Mouse (Mus musculus): ENCODE results near the gene Mto1. TPM values are rescaled to one million over a fixed set of nuclear protein-coding genes. Genes with fewer than 3 reads are reported as not detected.

Gene Mto1
- polyA plus RNA-seq (2012; rRNA removed; ENCODE audit: low replicate concordance), result 6.1 and 22.4 TPM in 2 replicates

DNA sequence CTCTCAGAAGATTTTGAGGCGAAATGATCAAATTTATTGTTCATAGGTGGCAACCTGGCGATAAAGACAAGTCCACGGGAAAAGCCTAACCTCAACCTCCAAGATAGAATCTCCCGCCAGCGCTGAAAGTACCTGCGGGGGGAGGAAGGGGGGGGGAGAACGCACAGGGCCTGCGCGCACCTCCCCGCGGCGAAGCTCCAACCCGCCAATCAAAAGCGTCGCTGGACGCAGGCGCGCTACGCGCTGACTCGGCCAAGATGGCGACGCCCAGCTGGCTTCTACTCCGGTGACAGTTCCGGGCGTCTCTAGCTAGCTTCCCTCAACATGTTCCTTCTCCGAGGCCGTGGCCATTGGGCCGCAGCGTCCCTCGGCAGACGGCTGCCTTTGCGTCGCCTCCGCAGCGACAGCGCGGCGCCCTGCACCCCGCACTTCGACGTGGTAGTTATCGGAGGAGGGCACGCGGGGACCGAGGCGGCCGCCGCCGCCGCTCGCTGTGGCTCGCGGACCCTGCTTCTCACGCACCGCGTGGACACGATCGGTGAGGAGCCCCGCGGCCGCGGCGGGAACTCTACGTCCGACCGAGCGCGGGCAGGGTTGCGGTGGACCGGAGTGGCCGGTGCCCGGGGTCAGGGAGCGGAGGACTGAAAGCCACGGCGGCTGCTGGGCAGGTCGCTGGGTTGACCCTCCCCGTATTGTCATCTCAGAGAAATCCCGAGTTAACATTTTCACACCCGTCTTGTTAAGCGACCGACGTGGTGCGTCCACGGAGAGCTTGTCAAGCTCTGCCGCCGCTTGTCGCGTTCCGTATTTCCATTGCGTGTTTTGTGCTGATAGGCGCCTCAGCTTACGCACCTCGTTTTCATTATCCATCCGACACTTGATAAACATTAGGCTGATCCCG is at the start of gene Mto1, which contains the start of gene Gm17324:
Mto1 (plus strand) TSS at position 236 of the 901 bp plus-strand sequence.
Gm17324 (minus strand) TSS at position 814 of the 901 bp plus-strand sequence.

DNA sequence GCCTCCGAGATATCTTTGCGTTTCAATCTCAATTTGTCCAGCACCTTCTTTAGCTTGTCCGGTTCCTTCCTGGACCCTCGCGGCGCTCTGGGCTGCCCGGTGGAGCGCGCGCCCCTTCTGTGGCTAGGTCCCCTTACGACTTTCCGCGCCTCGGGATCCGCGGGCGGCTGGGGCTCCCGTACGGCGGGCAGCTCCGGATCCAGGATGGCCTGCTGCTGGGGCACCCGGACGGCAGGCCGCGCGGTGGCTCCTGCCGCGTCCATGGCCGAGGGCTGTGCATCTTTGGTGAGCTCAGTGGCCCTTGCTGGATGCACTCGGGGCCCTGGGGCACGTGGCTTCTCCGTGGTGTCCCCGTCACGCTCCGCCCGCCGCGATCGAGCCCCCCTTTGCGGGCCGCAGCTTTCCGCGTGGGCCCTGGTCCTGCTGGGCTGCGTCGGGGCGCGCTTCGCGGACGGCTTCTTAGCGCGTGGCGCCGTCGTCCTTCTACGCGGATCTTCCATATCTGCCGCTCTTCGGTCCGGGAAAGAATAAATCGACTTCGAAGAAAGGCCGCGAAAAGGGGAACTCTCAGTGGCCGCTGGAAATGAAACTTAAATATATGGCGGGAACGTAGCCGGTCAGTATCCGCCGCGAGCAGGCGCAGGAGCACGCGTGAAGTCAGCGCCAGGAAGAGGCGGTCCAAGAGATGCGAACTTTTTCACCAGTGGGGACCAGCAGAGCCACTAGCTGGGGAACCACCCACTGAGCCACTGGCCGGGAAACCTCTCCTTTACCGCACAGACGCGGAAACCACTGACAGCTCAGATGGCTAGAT is 5.2 kb upstream of the Mto1 start, which contains the start of gene Cgas:
Cgas (minus strand) TSS at position 659 of the 814 bp plus-strand sequence.

DNA sequence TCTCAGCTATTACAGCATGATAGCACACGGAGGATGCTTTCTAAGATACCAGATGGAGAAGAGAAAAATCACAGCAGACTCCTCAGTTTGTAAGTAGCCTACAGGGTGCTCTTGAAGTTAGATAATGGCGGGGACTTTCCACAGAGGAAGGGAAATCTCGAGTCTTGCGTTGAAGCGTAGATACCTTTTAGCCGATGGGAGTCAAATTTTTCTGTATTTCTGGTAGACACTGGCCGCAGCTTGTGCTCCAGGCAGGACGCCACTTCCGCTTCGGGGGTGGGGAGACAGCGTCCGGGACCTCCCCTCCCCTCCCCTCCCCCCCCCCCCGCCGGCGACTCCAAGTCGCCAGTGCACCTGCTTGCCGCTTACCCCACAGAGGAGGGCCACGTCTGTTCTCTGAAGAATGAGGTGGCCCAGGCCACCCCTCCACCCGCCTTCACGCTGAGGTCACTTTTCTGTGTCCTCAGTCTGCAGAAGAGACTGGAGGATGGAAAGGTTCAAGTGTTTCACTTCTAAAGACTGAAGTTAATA is 40.9 kb downstream of the Mto1 start, which contains the start of gene Eef1a1:
Eef1a1 (minus strand) TSS at position 262 of the 531 bp plus-strand sequence.

Other genes starting within 250 kb of the Mto1 start
- gene Gsta1, start 217.6 kb upstream of the Mto1 start, polyA plus RNA-seq (2012; rRNA removed; ENCODE audit: low replicate concordance), result 52.7 and 378 TPM in 2 replicates
- gene Gm3776, start 191.1 kb upstream of the Mto1 start, polyA plus RNA-seq (2012; rRNA removed; ENCODE audit: low replicate concordance), result 5.0 and 68.5 TPM in 2 replicates
- 1.2 TPM in 1 of 2 replicates, not detected in the other for gene Gm10639, start 158.3 kb upstream of the Mto1 start, polyA plus RNA-seq (2012; rRNA removed; ENCODE audit: low replicate concordance)
- gene Omt2a, start 133.4 kb upstream of the Mto1 start, polyA plus RNA-seq (2012; rRNA removed; ENCODE audit: low replicate concordance), result not detected in 2 replicates
- not detected in 2 replicates for gene Omt2b, start 120.6 kb upstream of the Mto1 start, polyA plus RNA-seq (2012; rRNA removed; ENCODE audit: low replicate concordance)
- gene Gsta2, start 92.4 kb upstream of the Mto1 start, polyA plus RNA-seq (2012; rRNA removed; ENCODE audit: low replicate concordance), result 0.57 and 0.98 TPM in 2 replicates
- not detected in 2 replicates for gene Dppa5a, start 80.0 kb upstream of the Mto1 start, polyA plus RNA-seq (2012; rRNA removed; ENCODE audit: low replicate concordance)
- gene Ooep, start 69.5 kb upstream of the Mto1 start, polyA plus RNA-seq (2012; rRNA removed; ENCODE audit: low replicate concordance), result not detected in 2 replicates
- gene Ddx43, start 52.4 kb upstream of the Mto1 start, polyA plus RNA-seq (2012; rRNA removed; ENCODE audit: low replicate concordance), result 0.06 TPM in 1 of 2 replicates, not detected in the other
- 0.31 and 0.82 TPM in 2 replicates for gene Cgas, start 5.0 kb upstream of the Mto1 start, polyA plus RNA-seq (2012; rRNA removed; ENCODE audit: low replicate concordance)
- 0.32 TPM in 1 of 2 replicates, not detected in the other for gene Gm17324, start 578 bp downstream of the Mto1 start, polyA plus RNA-seq (2012; rRNA removed; ENCODE audit: low replicate concordance)
- gene Eef1a1, start 40.9 kb downstream of the Mto1 start, polyA plus RNA-seq (2012; rRNA removed; ENCODE audit: low replicate concordance), result 612 and 875 TPM in 2 replicates
- gene Slc17a5, start 139.8 kb downstream of the Mto1 start, polyA plus RNA-seq (2012; rRNA removed; ENCODE audit: low replicate concordance), result 4.7 and 5.2 TPM in 2 replicates
- 0.20 and 0.77 TPM in 2 replicates for gene Cd109, start 167.3 kb downstream of the Mto1 start, polyA plus RNA-seq (2012; rRNA removed; ENCODE audit: low replicate concordance)